Comparison of ENCODE assay signal across 11 mouse cellular contexts in the genomic region with DNA sequence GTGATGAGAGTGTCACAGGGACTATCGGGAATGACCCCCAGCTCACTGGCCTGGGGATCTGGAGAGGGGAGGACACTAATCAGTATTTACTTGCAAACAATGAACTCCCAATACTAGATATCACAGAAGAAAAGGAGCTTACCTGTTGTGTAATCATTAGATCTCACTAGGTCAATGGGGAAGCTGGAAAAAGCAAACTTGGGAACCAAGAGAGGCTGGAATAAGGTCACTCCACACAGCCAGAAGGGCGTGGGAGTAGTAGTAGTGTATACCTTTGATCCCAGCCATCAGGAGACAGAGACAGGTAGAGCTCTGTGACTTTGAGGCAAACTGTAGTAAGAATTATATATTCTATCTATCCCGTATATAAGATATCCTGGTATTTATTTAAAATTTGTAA.
"Had no signal": no experiment of that assay in that cellular context is flagged by ENCODE, and none has a peak within 500 bp of the region (broad histone marks: within the 10 kb centered on the region; RNA-seq: fewer than 3 reads in every experiment).

No protein-coding gene starts in this region.

- H3K27ac ChIP-seq: kidney, embryonic 15.5 days; limb, embryonic 13.5 days; liver, embryonic 13.5 days had no signal

- H3K9ac ChIP-seq: kidney, embryonic 15.5 days; limb, embryonic 13.5 days; liver, embryonic 13.5 days had no signal

- H3K4me3 ChIP-seq: kidney, embryonic 15.5 days; limb, embryonic 13.5 days; liver, embryonic 13.5 days had no signal

- DNase-seq: kidney, adult 8-10 months; layer of hippocampus, adult 9-11 months; liver, embryonic 13.5 days; lung, adult 2 months; lung, postnatal 14 days; lung, postnatal 4 days; thymus, adult 18-20 months; thymus, postnatal 36 days had no signal

- H3K27me3 ChIP-seq: kidney, embryonic 15.5 days; limb, embryonic 13.5 days; liver, embryonic 13.5 days had no signal

- H3K4me2 ChIP-seq: kidney, embryonic 15.5 days; limb, embryonic 13.5 days; liver, embryonic 13.5 days; midbrain, embryonic 11.5 days had no signal

- H3K36me3 ChIP-seq: kidney, embryonic 15.5 days; limb, embryonic 13.5 days; liver, embryonic 13.5 days had no signal

- H3K9me3 ChIP-seq: kidney, embryonic 15.5 days; limb, embryonic 13.5 days; liver, embryonic 13.5 days had no signal
